Mouse (Mus musculus): ENCODE data around the gene Cyp1a1.

The Cyp1a1 gene

DNA sequence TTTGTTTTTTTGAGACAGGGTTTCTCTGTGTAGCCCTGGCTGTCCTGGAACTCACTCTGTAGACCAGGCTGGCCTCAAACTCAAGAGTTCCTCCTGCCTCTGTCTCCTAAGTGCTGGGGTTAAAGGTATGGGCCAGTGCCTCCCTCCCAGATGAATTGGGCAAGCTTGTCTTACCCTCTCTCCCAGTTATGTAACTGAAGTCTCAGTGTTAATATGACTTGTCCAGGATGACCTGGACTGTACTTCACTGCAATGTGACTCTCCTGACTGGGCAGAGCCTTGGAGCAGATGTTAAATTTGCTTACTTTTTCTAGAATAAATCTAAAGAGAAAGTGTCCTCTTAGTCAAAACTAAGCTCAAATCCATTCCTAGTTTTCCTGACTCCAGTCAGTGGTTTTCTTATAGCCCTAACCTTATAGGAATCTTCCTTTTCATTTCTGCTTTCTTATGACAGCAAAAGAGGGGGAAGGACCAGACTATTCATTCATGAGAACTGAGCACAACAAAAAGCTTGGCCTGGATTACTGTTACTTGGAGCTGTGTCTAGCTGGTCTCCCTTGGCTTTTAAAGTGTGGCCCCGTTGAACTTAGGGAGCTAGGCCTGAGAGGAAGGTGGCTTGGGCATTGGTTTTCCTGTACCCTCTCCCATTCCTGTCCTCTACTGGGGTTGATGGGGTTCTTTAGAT is 10.9 kb downstream of the Cyp1a1 start:
- no peak for DNase-seq (ENCODE audit: low spot score in 2 of 2)

DNA sequence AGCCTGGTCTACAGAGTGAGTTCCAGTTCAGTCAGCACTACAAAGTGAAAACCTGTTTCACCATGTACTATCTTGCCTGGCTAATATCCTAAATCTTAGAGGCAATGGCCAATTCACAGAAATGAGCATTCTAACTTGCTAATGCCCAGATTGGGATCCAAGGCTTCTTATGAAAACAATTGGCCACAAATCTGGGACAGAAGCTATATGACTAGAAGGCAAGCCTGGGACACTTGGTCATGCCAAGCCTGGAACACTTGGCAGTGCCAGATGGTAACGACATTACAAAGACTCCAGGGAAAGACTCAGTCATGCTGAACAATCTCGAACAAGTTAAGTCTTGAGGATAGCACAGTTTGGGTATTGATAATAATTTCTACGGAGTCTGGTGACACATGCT is 18.8 kb downstream of the Cyp1a1 start:
- no peak for DNase-seq (ENCODE audit: low spot score in 2 of 2)

DNA sequence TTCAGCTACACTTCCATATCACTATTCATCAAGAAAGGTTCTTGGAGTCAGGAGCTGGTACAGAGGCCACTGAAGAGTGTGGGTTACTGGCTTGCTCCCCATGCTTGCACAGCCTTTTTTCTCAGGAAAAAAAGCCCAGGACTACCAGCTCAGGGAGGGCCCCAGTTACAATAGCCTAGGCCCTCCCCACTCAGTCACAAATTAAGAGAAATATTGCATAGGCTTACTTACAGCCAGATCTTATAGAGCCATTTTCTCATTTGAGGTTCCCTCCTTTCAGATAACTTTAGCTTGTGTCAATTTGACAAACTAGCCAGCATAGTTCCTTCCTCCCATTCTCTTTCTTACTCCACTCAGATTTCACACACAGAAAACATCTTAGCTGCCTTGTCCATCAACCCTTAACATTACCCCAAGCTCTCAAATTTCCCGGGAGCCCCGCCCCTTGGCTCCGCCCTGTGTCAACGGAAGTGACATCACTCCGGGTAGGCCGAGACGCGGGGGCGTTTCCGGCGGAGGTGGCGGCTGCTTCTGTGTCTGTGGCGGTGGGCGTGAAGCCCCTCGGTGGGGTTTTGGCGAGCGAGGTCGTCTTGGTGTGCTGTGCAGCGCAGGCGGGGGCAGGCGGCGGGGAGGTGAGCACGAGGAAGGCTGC is 20.5 kb downstream of the Cyp1a1 start, which contains the start of gene Edc3:
Edc3 (plus strand) TSS at position 473 of the 652 bp plus-strand sequence.
- DNase-seq (ENCODE audit: low spot score in 2 of 2): peak; percentile 86 to 93

DNA sequence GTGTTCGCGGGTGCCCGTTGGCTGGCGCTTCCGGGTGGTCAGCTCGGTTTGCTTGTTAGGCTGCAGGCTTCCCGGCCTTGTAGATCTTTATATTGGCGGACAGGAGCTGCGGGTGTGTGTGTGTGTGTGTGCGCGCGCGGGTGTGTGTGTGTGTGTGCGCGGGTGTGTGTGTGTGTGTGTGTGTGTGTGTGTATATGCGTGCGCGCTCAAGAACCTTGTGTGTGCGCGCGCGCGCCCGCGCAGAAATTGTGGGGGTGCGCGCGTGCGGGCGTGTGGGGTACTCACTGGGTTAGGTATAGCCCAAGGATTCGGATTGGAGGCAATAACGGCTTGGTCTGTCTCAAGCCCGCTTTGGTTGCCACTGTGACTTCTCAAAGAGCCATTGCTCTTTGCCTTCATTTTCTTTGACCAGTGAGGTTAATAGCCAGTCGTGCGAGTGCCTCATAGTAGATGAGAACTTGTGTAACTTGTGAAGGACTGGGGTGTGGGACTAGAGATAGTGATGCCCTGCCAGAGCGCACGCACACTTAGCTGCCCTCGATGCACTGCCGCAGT is 21.1 kb downstream of the Cyp1a1 start:
- DNase-seq (ENCODE audit: low spot score in 2 of 2): peak; percentile 31 to 50

DNA sequence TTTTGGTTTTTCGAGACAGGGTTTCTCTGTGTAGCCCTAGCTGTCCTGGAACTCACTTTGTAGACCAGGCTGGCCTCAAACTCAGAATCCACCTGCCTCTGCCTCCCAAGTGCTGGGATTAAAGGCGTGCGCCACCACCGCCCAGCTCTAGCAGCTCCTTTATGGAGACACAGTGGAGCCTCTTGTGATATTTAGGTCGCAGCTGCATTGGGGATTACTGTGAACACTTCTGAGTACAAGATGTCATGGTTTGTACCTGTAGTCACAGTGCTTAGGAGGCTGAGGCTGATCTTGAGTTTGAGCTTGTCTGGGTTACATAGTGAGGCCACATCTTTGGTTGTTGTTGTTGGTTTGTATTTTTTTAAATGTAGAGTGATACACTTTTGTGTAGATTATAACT is 22.5 kb downstream of the Cyp1a1 start:
- DNase-seq (ENCODE audit: low spot score in 2 of 2): peak; percentile 22 to 26

DNA sequence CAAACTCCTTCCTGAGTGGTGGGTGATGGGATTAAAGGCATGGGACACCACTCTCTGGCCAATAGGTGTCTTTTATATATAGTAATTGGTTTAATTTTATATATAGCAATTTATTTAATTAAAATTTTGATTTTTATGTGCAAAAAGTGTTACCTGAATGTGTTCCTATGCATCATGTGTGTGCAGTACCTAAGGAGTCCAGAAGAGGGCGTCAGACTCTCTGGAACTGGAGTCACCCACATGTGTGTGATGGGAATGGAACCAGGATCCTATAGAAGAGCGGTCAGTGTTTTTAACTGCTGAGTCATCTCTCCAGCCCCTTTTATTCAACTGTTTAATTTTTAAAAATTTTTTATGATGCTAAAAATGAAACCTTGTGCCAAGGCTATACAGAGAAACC is 24.5 kb downstream of the Cyp1a1 start:
- no peak for DNase-seq (ENCODE audit: low spot score in 2 of 2)

DNA sequence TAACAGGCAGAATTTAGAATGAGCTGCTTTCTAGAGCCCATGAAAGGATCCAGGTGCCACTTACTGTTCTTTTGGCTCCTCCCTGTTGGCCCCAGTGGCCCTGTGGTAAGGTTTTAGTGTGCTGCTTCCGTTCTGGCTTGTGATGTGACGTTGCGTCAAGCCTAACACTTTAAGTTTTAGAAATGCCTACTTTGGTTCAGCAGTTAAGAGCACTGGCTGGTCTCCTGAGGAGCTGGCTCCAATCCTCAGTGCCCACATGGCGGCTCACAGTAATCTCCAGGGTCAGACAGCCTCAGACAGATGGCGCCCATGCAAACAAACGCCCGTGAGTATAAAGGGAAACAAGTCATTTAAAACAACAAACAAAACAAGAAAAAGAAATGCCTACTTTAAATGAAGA is 30.7 kb downstream of the Cyp1a1 start:
- DNase-seq (ENCODE audit: low spot score in 2 of 2): no peak

DNA sequence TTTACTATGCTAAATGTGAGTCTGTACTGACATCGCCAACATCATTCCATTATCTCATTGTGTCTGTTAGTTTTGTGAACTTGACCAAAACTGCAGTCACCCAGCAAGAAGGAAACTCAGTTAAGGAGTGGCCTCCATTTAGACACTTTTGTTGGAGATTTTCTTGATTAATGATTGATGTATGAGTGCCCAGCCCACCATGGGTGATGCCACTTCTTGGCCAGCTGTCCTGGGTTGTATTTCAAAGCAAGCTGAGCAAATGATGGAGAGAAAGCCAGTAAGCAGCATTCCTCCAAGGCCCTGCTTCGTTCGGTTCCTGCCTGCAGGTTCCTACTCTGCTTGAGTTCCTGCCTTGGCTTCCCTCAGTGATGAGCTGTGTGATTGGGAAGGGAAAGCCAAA is 33.0 kb downstream of the Cyp1a1 start:
- DNase-seq (ENCODE audit: low spot score in 2 of 2): no peak

DNA sequence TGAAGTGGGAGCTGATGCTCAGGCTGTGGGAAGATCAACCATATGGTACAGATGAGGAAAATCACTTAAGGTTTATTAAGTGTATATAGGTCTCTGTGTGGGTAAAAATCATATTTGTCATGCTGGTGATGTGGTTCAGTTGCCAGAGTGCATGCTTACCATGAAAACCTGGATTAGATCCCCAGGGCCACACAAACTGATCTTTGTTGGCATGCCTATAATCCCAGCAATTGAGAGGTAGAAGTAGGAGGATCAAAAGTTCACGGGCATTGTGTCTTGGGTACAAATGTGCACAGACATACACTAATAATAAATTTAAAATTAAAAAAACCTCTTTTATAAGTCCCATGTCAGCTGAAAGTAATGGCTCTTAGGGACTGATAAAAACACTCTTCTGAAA is 34.6 kb downstream of the Cyp1a1 start:
- DNase-seq (ENCODE audit: low spot score in 2 of 2): no peak

DNA sequence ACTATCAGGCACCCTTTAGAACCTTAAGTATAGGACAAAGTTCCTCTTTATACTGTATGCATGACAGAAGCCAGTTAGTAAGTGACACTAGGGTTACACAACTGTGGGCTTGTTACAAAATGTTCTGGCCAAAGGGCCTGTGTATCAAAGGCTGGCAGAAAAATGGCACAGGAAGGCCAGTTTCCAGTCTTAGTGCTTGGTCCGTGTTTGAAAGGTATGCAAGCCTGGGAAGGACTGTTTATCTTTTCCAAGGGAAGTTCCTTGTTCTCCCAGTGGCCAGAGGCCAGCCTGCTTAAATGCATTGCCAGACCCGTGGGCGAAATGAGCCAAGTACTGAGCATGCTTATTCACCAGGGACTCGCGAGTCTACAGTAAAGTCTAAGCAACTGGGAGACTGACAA is 35.6 kb downstream of the Cyp1a1 start:
- no peak for DNase-seq (ENCODE audit: low spot score in 2 of 2)

DNA sequence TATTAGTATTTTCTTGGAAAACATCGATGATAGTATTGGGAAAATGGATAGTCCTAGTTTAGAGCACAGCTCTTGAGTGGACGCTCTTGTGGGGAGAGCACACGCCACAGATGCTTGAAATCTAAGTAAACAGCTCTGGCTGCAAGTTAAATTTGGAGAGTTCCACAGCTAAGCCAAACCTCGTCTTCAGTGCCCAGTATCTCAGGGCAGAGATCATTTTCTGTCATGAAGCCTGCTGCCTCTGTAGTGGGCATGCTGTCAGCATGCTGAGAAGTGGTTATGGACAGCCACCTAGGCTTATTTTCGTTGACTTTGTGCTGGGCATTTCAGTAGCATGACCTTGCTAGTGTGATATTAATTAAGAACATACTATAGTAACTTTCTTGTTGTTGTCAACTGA is 36.1 kb downstream of the Cyp1a1 start:
- no peak for DNase-seq (ENCODE audit: low spot score in 2 of 2)

DNA sequence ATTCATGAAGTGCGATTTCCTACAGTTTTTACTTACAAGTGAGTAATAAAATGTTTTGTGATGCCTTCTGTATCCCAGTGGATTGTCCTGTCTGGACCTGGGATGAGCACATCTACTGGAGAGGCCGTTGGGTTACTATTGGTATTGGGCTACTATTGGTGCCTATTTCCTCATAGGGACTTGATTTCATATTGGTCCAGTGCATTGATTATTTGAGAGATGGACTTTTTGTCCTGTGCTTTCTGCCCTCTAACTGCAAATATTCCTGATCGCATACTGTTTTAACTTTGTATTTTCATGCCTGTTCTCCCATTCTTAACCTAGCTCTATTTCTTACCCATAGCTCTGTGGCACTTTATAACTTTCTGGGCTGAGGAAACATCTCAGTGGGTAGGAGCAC is 37.0 kb downstream of the Cyp1a1 start:
- DNase-seq (ENCODE audit: low spot score in 2 of 2): no peak

DNA sequence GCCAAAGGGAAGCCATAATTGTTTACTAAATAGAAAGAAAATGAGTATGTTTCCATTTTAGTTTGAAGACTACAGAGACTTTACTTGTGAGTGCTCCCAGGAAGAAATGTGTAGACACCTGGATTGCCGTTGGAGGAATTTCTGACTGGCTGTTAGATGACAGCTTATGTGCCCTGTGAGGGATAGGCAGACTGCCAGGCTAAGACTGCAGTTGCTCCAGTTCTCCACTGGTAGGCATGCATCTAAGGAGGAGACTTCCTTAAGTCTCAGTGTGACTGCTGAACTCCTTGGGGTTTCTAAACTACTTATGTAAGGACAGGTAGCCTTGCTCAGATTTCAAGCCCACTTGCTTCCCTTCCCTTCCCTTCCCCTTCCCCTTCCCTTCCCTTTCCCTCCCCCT is 40.6 kb downstream of the Cyp1a1 start:
- no peak for DNase-seq (ENCODE audit: low spot score in 2 of 2)

DNA sequence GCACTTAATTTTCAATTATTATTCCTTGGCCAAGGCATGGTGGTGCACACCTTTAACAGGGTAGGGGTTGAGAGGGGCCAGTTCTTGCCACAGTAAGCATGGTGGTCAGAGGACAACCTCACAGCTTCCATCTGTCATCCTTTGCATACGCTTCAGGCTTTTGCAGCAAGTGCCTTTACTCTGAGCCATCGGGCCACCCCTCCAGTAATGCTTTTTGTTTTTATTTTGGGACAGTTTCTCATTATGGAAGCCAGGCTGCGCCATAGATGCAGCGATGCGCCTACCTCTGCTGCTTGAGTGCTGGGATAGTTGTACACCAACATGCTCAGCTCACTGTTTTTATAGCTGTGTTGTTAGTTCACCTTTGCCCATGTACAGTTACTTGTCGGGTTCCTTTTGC is 45.9 kb downstream of the Cyp1a1 start:
- no peak for DNase-seq (ENCODE audit: low spot score in 2 of 2)

DNA sequence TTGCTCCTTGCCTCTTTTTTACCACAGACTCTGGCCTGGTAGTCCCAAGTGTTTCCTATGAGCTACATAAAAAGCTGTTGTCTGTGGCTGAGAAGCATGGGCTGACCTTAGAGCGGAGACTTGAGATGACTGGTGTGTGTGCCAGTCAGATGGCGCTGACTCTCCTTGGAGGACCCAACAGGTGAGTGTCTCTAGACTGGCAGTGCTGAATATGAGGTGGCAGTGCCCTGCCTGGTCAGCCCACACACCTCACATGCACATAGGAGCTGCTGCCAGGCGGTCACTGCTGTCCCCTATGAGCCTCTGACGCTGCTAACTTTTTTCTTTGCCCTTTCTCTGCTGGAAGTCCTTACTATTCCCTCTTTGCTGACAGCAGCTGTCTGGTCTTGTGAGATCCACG is 52.1 kb downstream of the Cyp1a1 start:
- DNase-seq (ENCODE audit: low spot score in 2 of 2): no peak

DNA sequence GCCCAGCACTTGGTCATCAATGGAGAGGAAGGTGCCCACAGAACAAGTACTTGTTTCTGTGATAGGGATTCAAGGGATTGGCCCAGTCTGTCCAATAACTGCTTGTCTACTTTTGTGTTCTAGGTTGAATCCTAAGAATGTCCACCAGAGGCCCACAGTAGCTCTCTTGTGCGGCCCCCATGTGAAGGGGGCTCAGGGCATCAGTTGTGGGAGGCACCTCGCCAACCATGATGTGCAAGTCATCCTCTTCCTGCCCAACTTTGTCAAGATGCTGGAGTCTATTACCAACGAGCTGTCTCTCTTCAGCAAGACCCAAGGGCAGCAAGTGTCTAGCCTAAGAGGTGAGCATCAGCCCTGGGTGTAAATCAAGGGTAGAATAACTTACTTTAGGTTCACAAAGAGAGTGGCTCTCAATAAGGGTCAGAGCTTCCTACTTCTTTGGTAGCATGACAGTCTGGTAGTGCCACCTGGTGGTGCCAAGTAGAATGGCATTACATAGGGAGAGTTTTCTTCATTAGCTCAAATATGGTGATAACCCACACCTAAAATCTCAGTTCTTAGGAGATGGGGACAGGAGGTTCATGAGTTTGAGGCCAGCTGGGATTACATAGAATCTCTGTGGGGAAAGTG is 56.8 kb downstream of the Cyp1a1 start:
- DNase-seq (ENCODE audit: low spot score in 2 of 2): peak in 1 of 2 experiments; percentile 40

DNA sequence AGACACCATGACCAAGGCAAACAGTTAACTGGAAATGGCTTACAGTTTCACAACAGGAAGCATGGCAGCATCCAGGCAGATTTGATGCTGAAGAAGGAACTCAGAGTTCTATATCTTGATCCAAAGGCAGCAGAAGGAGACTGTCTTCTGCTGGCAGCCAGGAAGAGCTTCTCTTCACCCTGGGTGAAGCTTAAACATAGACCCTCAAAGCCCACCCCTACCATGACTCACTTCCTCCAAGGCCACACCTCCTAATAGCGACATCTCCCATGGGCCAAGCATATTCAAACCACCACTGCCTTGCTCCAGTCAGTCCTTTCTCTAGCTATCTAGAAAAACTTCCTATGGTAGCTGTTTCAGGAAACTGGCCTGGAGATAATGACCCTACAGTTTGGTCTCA is 59.3 kb downstream of the Cyp1a1 start:
- no peak for DNase-seq (ENCODE audit: low spot score in 2 of 2)

DNA sequence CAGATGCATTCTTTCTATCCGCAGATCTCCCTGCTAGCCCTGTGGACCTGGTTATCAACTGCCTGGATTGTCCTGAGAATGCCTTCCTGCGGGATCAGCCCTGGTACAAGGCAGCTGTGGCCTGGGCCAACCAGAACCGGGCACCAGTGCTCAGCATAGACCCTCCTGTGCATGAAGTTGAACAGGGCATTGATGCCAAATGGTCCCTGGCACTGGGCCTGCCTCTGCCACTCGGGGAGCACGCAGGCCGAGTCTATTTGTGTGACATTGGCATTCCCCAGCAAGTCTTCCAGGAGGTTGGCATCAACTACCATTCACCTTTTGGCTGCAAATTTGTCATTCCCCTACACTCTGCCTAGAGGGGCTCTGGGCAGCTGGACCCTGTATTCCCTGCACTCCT is 60.4 kb downstream of the Cyp1a1 start:
- no peak for DNase-seq (ENCODE audit: low spot score in 2 of 2)

DNA sequence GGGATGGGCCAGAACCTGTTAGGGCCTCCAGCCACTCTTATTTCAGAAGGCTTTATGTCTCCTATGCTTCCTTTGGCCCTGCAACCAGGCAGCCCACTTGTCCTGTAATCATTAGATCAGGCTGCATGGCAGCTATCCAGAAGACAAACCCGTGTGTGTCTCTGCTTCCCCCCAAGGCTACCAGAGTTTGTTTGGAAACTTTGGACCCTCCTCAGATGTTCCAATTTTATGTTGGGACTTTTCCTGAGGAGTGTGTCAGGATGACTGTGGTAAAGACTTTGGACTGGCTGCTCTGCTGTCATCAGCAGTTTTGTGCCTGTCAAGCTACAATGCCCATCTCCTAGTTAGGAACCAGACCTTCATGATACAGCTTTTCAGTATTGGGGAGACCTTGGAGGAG is 61.1 kb downstream of the Cyp1a1 start:
- no peak for DNase-seq (ENCODE audit: low spot score in 2 of 2)

DNA sequence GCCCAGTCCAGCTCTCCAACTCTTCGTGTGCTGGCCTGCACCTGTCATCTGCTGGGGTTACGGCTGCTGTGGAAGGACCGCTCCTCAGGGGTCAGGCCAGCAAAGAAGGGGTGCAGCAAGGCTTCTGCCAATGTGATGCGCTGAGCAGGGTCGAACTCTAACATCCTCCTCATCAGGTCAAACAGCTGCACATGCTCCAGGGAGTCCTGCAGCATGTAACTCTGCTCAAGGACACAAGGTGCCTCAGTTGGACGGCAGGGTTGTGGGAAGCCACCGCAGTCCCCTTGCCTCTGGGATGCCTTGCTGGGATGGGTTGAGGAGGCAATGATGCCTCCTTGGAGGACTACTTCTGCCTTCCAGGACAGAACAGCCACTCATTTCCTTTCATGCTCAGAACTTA is 63.2 kb downstream of the Cyp1a1 start:
- DNase-seq (ENCODE audit: low spot score in 2 of 2): no peak

All from thymus, postnatal 10 days (tissue).